Mouse (Mus musculus): Measurements from ENCODE around the gene 9930104L06Rik. TPM values are rescaled to one million over a fixed set of nuclear protein-coding genes. Genes with fewer than 3 reads are reported as not detected.

The 9930104L06Rik gene
- total RNA-seq, 2 experiments from 2014 or later = 6.7 to 6.8 TPM

Other genes with a start within 250 kb of the 9930104L06Rik start
- 10 to 100 TPM; 16.1 to 18.3 TPM for gene Utp11, start 243.4 kb upstream of the 9930104L06Rik start, total RNA-seq (2021)
- 100 to 1,000 TPM; 200 to 220 TPM for gene Fhl3, start 236.3 kb upstream of the 9930104L06Rik start, total RNA-seq (2021)
- 10 to 100 TPM; 10.8 to 11.3 TPM for gene Sf3a3, start 222.3 kb upstream of the 9930104L06Rik start, total RNA-seq (2021)
- 10 to 100 TPM in 1 of 2 experiments, 1 to 10 TPM in 1; 8.8 to 10.3 TPM for gene Inpp5b, start 195.2 kb upstream of the 9930104L06Rik start, total RNA-seq (2021)
- 10 to 100 TPM; 11.4 to 13.1 TPM for gene Mtf1, start 134.9 kb upstream of the 9930104L06Rik start, total RNA-seq (2021)
- gene Yrdc, start 86.4 kb upstream of the 9930104L06Rik start, total RNA-seq (2021) = 10 to 100 TPM in 1 of 2 experiments, 1 to 10 TPM in 1; 6.4 to 10.9 TPM
- gene 1110065P20Rik, start 85.9 kb upstream of the 9930104L06Rik start, total RNA-seq (2021) = 10 to 100 TPM; 17.1 to 21.0 TPM
- gene Maneal, start 74.9 kb upstream of the 9930104L06Rik start, total RNA-seq (2021) = under 1 TPM; 0.18 to 0.35 TPM
- gene Epha10, start 56.1 kb upstream of the 9930104L06Rik start, total RNA-seq (2021) = not detected
- under 1 TPM; 0.61 to 0.99 TPM for gene Cdca8, start 2.3 kb downstream of the 9930104L06Rik start, total RNA-seq (2021)
- gene Rspo1, start 49.4 kb downstream of the 9930104L06Rik start, total RNA-seq (2021) = under 1 TPM; 0.41 to 0.72 TPM
- gene Gnl2, start 79.5 kb downstream of the 9930104L06Rik start, total RNA-seq (2021) = 10 to 100 TPM; 25.0 to 25.7 TPM
- gene Dnali1, start 128.7 kb downstream of the 9930104L06Rik start, total RNA-seq (2021) = not detected
- gene Snip1, start 129.6 kb downstream of the 9930104L06Rik start, total RNA-seq (2021) = 1 to 10 TPM; 4.6 to 4.7 TPM
- 10 to 100 TPM; 10.7 to 12.9 TPM for gene Meaf6, start 148.1 kb downstream of the 9930104L06Rik start, total RNA-seq (2021)
- gene Zc3h12a, start 190.8 kb downstream of the 9930104L06Rik start, total RNA-seq (2021) = 1 to 10 TPM; 2.3 to 2.9 TPM